Mouse (Mus musculus) erythroid progenitor cell, adult 5-6 weeks (primary cell): ENCODE measurements around the gene Alox12e. TPM values are rescaled to one million over a fixed set of nuclear protein-coding genes. Genes with fewer than 3 reads are reported as not detected.

Experiments
- ATAC-seq: replicated peaks from 2 replicates; pipeline ENCODE4 v1.8.0; 2016; ENCODE audit warnings: moderate number of reproducible peaks, mild to moderate bottlenecking, moderate TSS enrichment, inconsistent platforms; ENCODE audit not compliant: poor library complexity, low FRiP score, severe bottlenecking
- total RNA-seq, 2 experiments: library from RNA; stranded (forward) in 1 of 2; stranded (reverse) in 1 of 2; fragments of 150-400 nt in 1 of 2; fragments of 186-747, 209-891 nt in 1 of 2; gene quantifications; 2 replicates each; pipeline versions ENCODE4 v1.2.3 to v1.2.4; 2015 to 2017; ENCODE audit warnings: low replicate concordance in 2 of 2

Alox12e gene
- total RNA-seq, 2 experiments from 2014 or later, result 0.42 TPM; not detected in 1

- ATAC-seq, result no peak
Measured at GRCm38 (mm10) chr11:70289236-70289635, 33.2 kb downstream of the Alox12e start.

- no peak for ATAC-seq
Measured at GRCm38 (mm10) chr11:70288102-70288501, 34.3 kb downstream of the Alox12e start.

GRCm38 (mm10) chr11:70285686-70286085 lies 36.7 kb downstream of the Alox12e start:
- no peak for ATAC-seq

GRCm38 (mm10) chr11:70284757-70285156 lies 37.7 kb downstream of the Alox12e start:
- ATAC-seq, result no peak

GRCm38 (mm10) chr11:70283666-70284065 lies 38.8 kb downstream of the Alox12e start:
- ATAC-seq, result no peak

GRCm38 (mm10) chr11:70280441-70280840 lies 42.0 kb downstream of the Alox12e start:
- no peak for ATAC-seq

GRCm38 (mm10) chr11:70278961-70279360 lies 43.5 kb downstream of the Alox12e start:
- no peak for ATAC-seq

- no peak for ATAC-seq
Measured at GRCm38 (mm10) chr11:70271641-70272040, 50.8 kb downstream of the Alox12e start.

GRCm38 (mm10) chr11:70266405-70266804 lies 56.0 kb downstream of the Alox12e start:
- ATAC-seq, result no peak

- no peak for ATAC-seq
Measured at GRCm38 (mm10) chr11:70265819-70266218, 56.6 kb downstream of the Alox12e start.

Other genes starting within 250 kb of the Alox12e start
- not detected in 2 replicates for gene Asgr2, start 230.0 kb downstream of the Alox12e start, total RNA-seq (2015; ENCODE audit: low replicate concordance)
- not detected in 2 replicates for gene Asgr2, start 230.0 kb downstream of the Alox12e start, total RNA-seq (2017; ENCODE audit: low replicate concordance)
- gene Mgl2, start 192.3 kb downstream of the Alox12e start, total RNA-seq (2015; ENCODE audit: low replicate concordance), result 4.2 and 5.0 TPM in 2 replicates
- gene Mgl2, start 192.3 kb downstream of the Alox12e start, total RNA-seq (2017; ENCODE audit: low replicate concordance), result 8.0 and 12.5 TPM in 2 replicates
- gene Clec10a, start 166.4 kb downstream of the Alox12e start, total RNA-seq (2015; ENCODE audit: low replicate concordance), result 1.3 and 11.2 TPM in 2 replicates
- 0.77 and 2.6 TPM in 2 replicates for gene Clec10a, start 166.4 kb downstream of the Alox12e start, total RNA-seq (2017; ENCODE audit: low replicate concordance)
- not detected in 2 replicates for gene Slc16a11, start 109.9 kb downstream of the Alox12e start, total RNA-seq (2015; ENCODE audit: low replicate concordance)
- gene Slc16a11, start 109.9 kb downstream of the Alox12e start, total RNA-seq (2017; ENCODE audit: low replicate concordance), result not detected in 2 replicates
- gene Slc16a13, start 101.6 kb downstream of the Alox12e start, total RNA-seq (2015; ENCODE audit: low replicate concordance), result 0.72 and 0.84 TPM in 2 replicates
- gene Slc16a13, start 101.6 kb downstream of the Alox12e start, total RNA-seq (2017; ENCODE audit: low replicate concordance), result 0.39 and 2.3 TPM in 2 replicates
- gene Bcl6b, start 92.8 kb downstream of the Alox12e start, total RNA-seq (2015; ENCODE audit: low replicate concordance), result 1.8 TPM in 1 of 2 replicates, not detected in the other
- gene Bcl6b, start 92.8 kb downstream of the Alox12e start, total RNA-seq (2017; ENCODE audit: low replicate concordance), result 0.61 and 2.3 TPM in 2 replicates
- gene 0610010K14Rik, start 84.7 kb downstream of the Alox12e start, total RNA-seq (2015; ENCODE audit: low replicate concordance), result 31.4 and 102 TPM in 2 replicates
- 14.5 and 24.2 TPM in 2 replicates for gene 0610010K14Rik, start 84.7 kb downstream of the Alox12e start, total RNA-seq (2017; ENCODE audit: low replicate concordance)
- gene Gm21988, start 82.8 kb downstream of the Alox12e start, total RNA-seq (2015; ENCODE audit: low replicate concordance), result not detected in 2 replicates
- 4.1 TPM in 1 of 2 replicates, not detected in the other for gene Gm21988, start 82.8 kb downstream of the Alox12e start, total RNA-seq (2017; ENCODE audit: low replicate concordance)
- 167 and 191 TPM in 2 replicates for gene Rnasek, start 82.8 kb downstream of the Alox12e start, total RNA-seq (2015; ENCODE audit: low replicate concordance)
- 21.3 and 24.1 TPM in 2 replicates for gene Rnasek, start 82.8 kb downstream of the Alox12e start, total RNA-seq (2017; ENCODE audit: low replicate concordance)
- gene Alox12, start 67.3 kb downstream of the Alox12e start, total RNA-seq (2015; ENCODE audit: low replicate concordance), result 1.7 TPM in 1 of 2 replicates, not detected in the other
- gene Alox12, start 67.3 kb downstream of the Alox12e start, total RNA-seq (2017; ENCODE audit: low replicate concordance), result 1.0 TPM in 1 of 2 replicates, not detected in the other
- 5.4 and 17.6 TPM in 2 replicates for gene Alox15, start 29.4 kb upstream of the Alox12e start, total RNA-seq (2015; ENCODE audit: low replicate concordance)
- 3.6 and 5.7 TPM in 2 replicates for gene Alox15, start 29.4 kb upstream of the Alox12e start, total RNA-seq (2017; ENCODE audit: low replicate concordance)
- 3.2 and 8.4 TPM in 2 replicates for gene Pelp1, start 87.4 kb upstream of the Alox12e start, total RNA-seq (2015; ENCODE audit: low replicate concordance)
- 3.1 and 3.8 TPM in 2 replicates for gene Pelp1, start 87.4 kb upstream of the Alox12e start, total RNA-seq (2017; ENCODE audit: low replicate concordance)
- 30.6 and 51.2 TPM in 2 replicates for gene Arrb2, start 110.0 kb upstream of the Alox12e start, total RNA-seq (2015; ENCODE audit: low replicate concordance)
- gene Arrb2, start 110.0 kb upstream of the Alox12e start, total RNA-seq (2017; ENCODE audit: low replicate concordance), result 27.9 and 33.4 TPM in 2 replicates
- 11.9 and 18.0 TPM in 2 replicates for gene Med11, start 129.3 kb upstream of the Alox12e start, total RNA-seq (2015; ENCODE audit: low replicate concordance)
- 6.4 and 31.5 TPM in 2 replicates for gene Med11, start 129.3 kb upstream of the Alox12e start, total RNA-seq (2017; ENCODE audit: low replicate concordance)
- gene Zmynd15, start 136.8 kb upstream of the Alox12e start, total RNA-seq (2015; ENCODE audit: low replicate concordance), result not detected in 2 replicates
- not detected in 2 replicates for gene Zmynd15, start 136.8 kb upstream of the Alox12e start, total RNA-seq (2017; ENCODE audit: low replicate concordance)
- not detected in 2 replicates for gene Cxcl16, start 137.4 kb upstream of the Alox12e start, total RNA-seq (2015; ENCODE audit: low replicate concordance)
- not detected in 2 replicates for gene Cxcl16, start 137.4 kb upstream of the Alox12e start, total RNA-seq (2017; ENCODE audit: low replicate concordance)
- not detected in 2 replicates for gene Tm4sf5, start 182.6 kb upstream of the Alox12e start, total RNA-seq (2015; ENCODE audit: low replicate concordance)
- gene Tm4sf5, start 182.6 kb upstream of the Alox12e start, total RNA-seq (2017; ENCODE audit: low replicate concordance), result not detected in 2 replicates
- not detected in 2 replicates for gene Vmo1, start 192.0 kb upstream of the Alox12e start, total RNA-seq (2015; ENCODE audit: low replicate concordance)
- gene Vmo1, start 192.0 kb upstream of the Alox12e start, total RNA-seq (2017; ENCODE audit: low replicate concordance), result not detected in 2 replicates
- gene Gltpd2, start 196.6 kb upstream of the Alox12e start, total RNA-seq (2015; ENCODE audit: low replicate concordance), result not detected in 2 replicates
- not detected in 2 replicates for gene Gltpd2, start 196.6 kb upstream of the Alox12e start, total RNA-seq (2017; ENCODE audit: low replicate concordance)
- 40.2 and 49.0 TPM in 2 replicates for gene Psmb6, start 202.7 kb upstream of the Alox12e start, total RNA-seq (2015; ENCODE audit: low replicate concordance)
- 52.0 and 74.6 TPM in 2 replicates for gene Psmb6, start 202.7 kb upstream of the Alox12e start, total RNA-seq (2017; ENCODE audit: low replicate concordance)
- not detected in 2 replicates for gene Gm40193, start 210.3 kb upstream of the Alox12e start, total RNA-seq (2015; ENCODE audit: low replicate concordance)
- gene Gm40193, start 210.3 kb upstream of the Alox12e start, total RNA-seq (2017; ENCODE audit: low replicate concordance), result not detected in 2 replicates
- gene Pld2, start 217.4 kb upstream of the Alox12e start, total RNA-seq (2015; ENCODE audit: low replicate concordance), result not detected in 2 replicates
- 0.23 and 0.64 TPM in 2 replicates for gene Pld2, start 217.4 kb upstream of the Alox12e start, total RNA-seq (2017; ENCODE audit: low replicate concordance)
- 4.6 and 6.8 TPM in 2 replicates for gene Mink1, start 240.3 kb upstream of the Alox12e start, total RNA-seq (2015; ENCODE audit: low replicate concordance)
- gene Mink1, start 240.3 kb upstream of the Alox12e start, total RNA-seq (2017; ENCODE audit: low replicate concordance), result 2.8 and 4.5 TPM in 2 replicates